Mouse (Mus musculus): Measurements from ENCODE around the gene Stmn1. TPM values are rescaled to one million over a fixed set of nuclear protein-coding genes. Genes with fewer than 3 reads are reported as not detected.
"Not testable (repeated sequence)": the region's sequence is repeated elsewhere in the genome, so short reads cannot be mapped to it uniquely, and the experiment has no call there.

Gene Stmn1
- polyA plus RNA-seq, 1 experiment from 2014 or later, result 1,993 TPM

DNA sequence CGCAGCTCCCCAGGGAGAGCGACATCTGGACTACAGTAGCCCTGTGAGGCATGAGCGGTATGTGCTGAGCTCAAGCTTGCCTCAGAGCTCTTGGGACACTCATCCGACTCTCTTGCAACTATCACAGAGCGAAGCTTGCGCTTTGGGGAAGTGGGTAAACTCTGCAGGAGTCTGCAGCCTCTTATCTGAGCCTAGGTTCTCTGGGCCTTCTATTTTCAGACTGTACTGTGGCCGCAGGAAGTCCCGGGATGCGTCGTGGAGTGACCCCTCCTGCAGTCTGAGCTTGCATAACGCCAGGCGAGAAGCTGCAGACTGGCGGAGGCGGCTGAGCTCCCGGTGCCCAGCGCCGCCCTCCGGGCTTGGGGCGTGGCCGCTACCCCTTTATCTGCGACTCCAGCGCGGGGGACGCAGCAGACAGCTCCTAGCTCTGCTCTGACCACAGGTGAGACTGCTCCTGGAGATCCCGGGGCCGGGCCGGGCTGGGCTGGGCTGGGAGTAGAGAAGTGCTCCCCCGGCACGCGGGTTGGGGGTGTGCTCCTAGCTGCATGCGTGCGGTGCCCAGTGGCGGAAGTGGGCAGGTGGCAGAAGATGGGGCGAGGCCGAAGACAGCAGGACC is 28.6 kb downstream of the Stmn1 start, which contains the start of gene Paqr7:
Gene Paqr7 (plus strand): TSS at position 103 of the 616 bp plus-strand sequence.
- H3K9me3 ChIP-seq (replicated peaks), result no peaks in the 10 kb centered on the region
- peak within 1 kb of the TSS; percentile 78 for H3K27ac ChIP-seq
- WGBS, result 3% methylated on average over 35 of the region's 35 CpGs
- H3K36me3 ChIP-seq, result no peaks in the 10 kb centered on the region
- H3K4me1 ChIP-seq, result peaks cover 24% of the 10 kb centered on the region
- peak; percentile 62 for DNase-seq (ENCODE audit: low spot score)
- peak within 1 kb of the TSS; percentile 72 for H3K4me3 ChIP-seq
- H3K27me3 ChIP-seq (ENCODE audit: low read depth, poor library complexity, severe bottlenecking), result peaks cover 20% of the 10 kb centered on the region

DNA sequence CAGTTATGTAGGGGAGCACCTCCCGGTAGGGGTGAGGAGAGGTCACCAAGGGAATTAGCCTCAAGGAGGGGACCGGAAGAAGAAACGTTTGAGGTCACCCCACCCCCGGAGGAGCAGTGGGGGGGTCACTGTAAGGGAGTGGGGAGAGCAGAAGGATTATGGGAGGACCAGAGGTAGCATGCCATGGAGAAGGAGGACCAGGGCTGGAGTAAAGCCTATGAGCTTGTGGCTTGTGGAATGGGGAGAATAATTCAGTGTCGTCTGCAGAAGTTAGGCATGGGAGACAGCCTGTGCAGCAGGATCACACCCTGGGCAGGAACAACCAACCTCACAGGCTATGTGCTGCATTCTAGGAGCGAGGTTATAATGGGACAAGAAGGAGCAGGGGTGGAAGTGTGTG is 29.1 kb downstream of the Stmn1 start:
- H3K9me3 ChIP-seq (replicated peaks), result no peaks in the 10 kb centered on the region
- H3K4me3 ChIP-seq, result peak overlapping the region; percentile 72
- peaks cover 24% of the 10 kb centered on the region for H3K4me1 ChIP-seq
- peaks cover 20% of the 10 kb centered on the region for H3K27me3 ChIP-seq (ENCODE audit: low read depth, poor library complexity, severe bottlenecking)
- no peak for DNase-seq (ENCODE audit: low spot score)
- no peaks in the 10 kb centered on the region for H3K36me3 ChIP-seq
- 16% methylated on average over 6 of the region's 6 CpGs for WGBS
- peak overlapping the region; percentile 78 for H3K27ac ChIP-seq

DNA sequence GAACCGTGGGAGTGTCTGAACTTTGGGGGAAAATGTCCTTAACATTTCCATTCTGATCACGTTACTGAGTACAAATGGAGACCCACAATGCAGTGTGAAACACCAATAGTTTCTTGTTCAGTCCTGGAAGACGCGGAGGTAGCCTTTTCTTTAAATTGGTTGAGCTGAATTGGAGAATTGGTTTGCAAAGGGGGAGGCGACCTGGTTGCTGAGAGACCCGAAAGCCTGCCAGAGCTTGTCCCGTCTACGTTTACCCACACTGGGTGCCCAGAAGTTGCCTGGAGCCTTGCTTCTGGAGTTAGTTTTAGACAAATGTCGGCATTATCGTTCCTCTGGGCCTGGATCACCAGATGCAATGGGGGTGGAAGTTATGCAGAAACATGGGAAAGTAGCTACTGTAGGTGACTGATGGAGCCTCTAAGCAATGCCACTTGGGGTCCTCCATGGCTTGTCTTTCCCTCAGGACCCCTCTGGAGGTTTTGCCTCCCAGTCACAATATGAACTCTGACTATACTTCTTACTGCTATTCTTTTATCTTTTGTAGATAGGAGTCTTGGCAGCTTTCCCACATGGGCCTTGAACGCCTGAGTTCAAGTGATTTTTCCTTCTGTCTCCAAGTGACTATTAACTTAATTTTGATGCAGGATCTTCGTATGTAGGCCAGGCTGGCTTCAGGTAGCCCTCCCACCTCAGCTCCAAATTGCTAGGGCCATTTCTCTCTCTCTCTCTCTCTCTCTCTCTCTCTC is 30.0 kb downstream of the Stmn1 start:
- WGBS, result 84% methylated on average over 12 of the region's 12 CpGs
- Histone ChIP-seq H3K9me3 (replicated peaks) (no peaks in the 10 kb centered on the region), H3K36me3 (no peaks in the 10 kb centered on the region), H3K4me1 (peaks cover 24% of the 10 kb centered on the region), H3K4me3 (no peak overlapping the region), H3K27ac (no peak overlapping the region), H3K27me3 (ENCODE audit: low read depth, poor library complexity, severe bottlenecking) (peaks cover 20% of the 10 kb centered on the region)
- no peak for DNase-seq (ENCODE audit: low spot score)

DNA sequence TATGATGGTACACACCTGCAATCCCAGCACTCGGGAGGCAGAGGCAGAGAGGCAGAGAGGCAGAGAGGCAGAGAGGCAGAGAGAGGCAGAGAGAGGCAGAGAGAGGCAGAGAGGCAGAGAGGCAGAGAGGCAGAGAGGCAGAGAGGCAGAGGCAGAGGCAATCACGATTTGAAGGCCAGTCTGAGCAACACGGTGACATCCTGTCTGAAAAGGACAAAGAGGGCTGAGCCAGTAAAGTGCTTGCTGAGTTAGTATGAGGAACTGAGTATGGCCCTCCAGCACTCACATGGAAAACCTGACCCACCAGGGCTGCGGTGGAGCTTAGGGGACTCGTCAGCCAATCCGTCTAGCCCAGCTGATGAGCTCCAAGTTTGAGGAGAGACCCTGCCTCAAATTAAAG is 30.9 kb downstream of the Stmn1 start:
- peaks cover 24% of the 10 kb centered on the region for H3K4me1 ChIP-seq
- H3K36me3 ChIP-seq; DNase-seq (ENCODE audit: low spot score); H3K27ac ChIP-seq; H3K9me3 ChIP-seq (replicated peaks); H3K4me3 ChIP-seq: not testable (repeated sequence)
- 89% methylated on average over 6 of the region's 6 CpGs for WGBS
- H3K27me3 ChIP-seq (ENCODE audit: low read depth, poor library complexity, severe bottlenecking), result peaks cover 20% of the 10 kb centered on the region

DNA sequence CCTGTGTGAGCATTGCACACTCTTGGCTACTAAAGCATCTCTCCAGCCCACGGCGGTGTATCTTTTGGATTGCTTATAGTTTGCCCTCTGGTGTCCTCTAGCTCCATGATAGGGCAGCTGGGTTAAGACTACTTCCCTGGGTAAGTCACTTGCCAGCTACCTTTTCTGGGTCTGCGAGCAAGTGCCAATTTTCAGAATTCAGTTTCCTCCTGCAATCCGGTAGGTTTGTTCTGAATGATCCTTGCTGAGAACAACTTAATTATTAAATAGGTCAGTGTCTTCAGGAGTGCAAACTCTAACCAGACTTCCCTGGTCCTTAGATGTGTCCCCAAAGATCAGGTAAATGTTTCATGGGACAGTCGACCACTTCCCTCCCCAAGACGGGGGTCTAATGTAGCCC is 33.0 kb downstream of the Stmn1 start:
- WGBS, result 95% methylated on average over 6 of the region's 6 CpGs
- H3K36me3 ChIP-seq, result no peaks in the 10 kb centered on the region
- H3K4me3 ChIP-seq, result no peak overlapping the region
- no peaks in the 10 kb centered on the region for H3K9me3 ChIP-seq (replicated peaks)
- H3K4me1 ChIP-seq, result peaks cover 14% of the 10 kb centered on the region
- DNase-seq (ENCODE audit: low spot score), result no peak
- peaks cover 20% of the 10 kb centered on the region for H3K27me3 ChIP-seq (ENCODE audit: low read depth, poor library complexity, severe bottlenecking)
- no peak overlapping the region for H3K27ac ChIP-seq

DNA sequence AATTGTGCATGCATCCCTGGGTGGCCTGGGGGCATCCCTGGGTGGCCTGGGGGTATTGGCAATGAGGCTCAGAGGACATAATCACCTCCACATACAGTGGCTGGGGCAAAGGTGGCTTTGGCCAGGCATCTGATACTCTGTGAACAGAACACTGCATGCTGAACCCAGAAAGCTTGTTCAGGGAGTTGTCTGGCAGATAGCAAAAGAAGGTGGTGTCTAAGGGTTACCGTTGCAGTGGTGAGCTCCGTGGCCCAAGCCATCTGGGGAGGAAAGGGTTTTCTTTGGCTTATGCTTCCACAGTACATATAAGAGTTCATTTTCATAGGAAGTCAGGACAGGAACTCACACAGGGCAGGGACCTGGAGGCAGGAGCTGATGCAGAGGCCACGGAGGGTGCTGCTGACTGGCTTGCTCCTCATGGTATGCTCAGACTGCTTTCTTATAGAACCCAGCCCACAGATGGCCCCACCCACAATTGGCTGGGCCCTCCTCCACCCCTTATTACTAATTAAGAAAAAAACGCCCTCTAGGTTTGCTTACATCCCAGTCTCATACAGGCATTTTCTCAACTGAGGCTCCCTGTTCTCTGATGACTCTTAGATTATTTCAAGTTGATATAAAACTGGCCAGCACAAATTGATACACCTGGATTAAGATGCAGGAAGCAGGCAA is 35.7 kb downstream of the Stmn1 start:
- Histone ChIP-seq H3K4me3 (no peak overlapping the region), H3K9me3 (replicated peaks) (no peaks in the 10 kb centered on the region), H3K36me3 (no peaks in the 10 kb centered on the region), H3K4me1 (no peaks in the 10 kb centered on the region), H3K27ac (no peak overlapping the region), H3K27me3 (ENCODE audit: low read depth, poor library complexity, severe bottlenecking) (no peaks in the 10 kb centered on the region)
- no peak for DNase-seq (ENCODE audit: low spot score)
- WGBS, result 79% methylated on average over 4 of the region's 4 CpGs

DNA sequence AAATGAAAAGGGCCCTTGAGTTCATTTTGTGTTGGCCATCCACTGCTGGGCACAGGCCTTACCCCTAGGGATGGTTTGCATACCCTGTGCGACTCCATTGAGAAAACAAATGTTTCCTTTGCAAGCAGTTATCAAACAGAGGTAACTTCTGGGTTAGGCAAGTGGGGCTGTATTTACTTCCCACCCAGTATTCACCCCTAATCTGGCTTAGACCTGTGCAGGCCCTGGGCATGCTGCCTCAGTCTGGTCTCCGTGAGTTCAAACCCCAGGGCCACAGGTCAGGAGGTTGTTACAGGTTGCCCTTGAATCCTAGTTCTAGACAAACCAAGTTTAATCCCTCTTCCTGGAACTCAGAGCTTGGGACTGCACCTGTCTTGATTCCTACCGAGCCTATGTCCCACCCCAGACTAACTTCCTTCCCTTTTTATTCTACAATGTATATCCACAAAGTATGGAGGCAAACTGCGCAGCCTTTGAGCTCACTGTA is 37.2 kb downstream of the Stmn1 start:
- Histone ChIP-seq H3K4me1 (no peaks in the 10 kb centered on the region), H3K36me3 (no peaks in the 10 kb centered on the region), H3K9me3 (replicated peaks) (no peaks in the 10 kb centered on the region), H3K27me3 (ENCODE audit: low read depth, poor library complexity, severe bottlenecking) (no peaks in the 10 kb centered on the region), H3K4me3 (no peak overlapping the region), H3K27ac (no peak overlapping the region)
- no peak for DNase-seq (ENCODE audit: low spot score)
- WGBS, result 92% methylated on average over 4 of the region's 4 CpGs

DNA sequence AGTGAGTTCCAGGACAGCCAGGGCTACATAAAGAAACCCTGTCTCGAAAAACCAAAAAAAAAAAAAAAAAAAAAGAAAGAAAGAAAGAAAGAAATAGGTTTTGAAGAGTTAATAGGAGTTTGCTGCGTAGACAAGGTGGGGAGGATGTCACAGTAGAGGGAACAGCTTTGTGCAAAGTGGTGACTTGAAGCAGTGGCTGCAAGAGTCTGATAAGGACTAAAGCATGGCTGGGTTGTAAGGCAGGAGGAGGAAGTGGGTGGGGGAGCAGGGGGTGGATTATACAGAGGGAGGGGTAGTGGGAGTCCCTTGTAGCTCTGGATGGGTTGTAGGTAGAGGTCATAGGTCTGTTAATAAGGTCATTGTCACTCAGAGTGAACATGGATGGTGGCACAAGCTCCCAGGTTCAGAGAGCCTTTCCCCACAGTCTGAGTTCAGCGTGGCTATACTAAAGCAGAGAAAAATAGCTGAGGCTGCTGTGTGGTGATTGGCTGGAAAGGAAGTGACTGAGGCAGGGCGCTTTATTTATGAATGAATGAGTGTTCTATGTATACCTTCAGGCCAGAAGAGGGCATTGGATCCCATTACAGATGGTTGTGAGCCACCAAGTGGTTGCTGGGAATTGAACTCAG is 38.0 kb downstream of the Stmn1 start:
- H3K4me1 ChIP-seq, result 0 out of 2 replicates have a peak, but pooled peaks cover 3% of the 10 kb centered on the region
- H3K9me3 ChIP-seq (replicated peaks), result no peaks in the 10 kb centered on the region
- DNase-seq (ENCODE audit: low spot score), result no peak
- no peaks in the 10 kb centered on the region for H3K36me3 ChIP-seq
- H3K27ac ChIP-seq, result no peak overlapping the region
- WGBS, result 86% methylated on average over 3 of the region's 4 CpGs
- H3K27me3 ChIP-seq (ENCODE audit: low read depth, poor library complexity, severe bottlenecking), result no peaks in the 10 kb centered on the region
- H3K4me3 ChIP-seq, result no peak overlapping the region

DNA sequence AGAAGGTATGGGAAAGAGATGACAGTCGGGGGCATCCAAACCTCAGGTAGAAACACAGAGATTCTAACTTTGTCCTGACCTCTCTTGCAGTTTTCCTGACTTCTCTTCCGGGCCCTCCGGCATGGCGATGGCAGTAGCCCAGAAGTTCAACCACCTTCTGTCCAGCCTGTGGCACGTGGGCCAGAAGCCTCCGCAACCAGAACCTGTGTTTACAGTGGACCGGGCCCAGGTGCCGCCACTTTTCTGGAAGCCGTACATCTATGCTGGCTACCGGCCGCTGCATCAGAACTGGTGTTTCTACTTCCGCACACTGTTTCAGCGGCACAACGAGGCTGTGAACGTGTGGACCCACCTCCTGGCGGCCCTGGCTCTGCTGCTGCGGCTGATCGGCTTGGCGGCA is 38.6 kb downstream of the Stmn1 start:
- H3K4me3 ChIP-seq, result no peak overlapping the region
- no peak for DNase-seq (ENCODE audit: low spot score)
- H3K27me3 ChIP-seq (ENCODE audit: low read depth, poor library complexity, severe bottlenecking), result no peaks in the 10 kb centered on the region
- WGBS, result 88% methylated on average over 19 of the region's 19 CpGs
- H3K4me1 ChIP-seq, result peaks cover 10% of the 10 kb centered on the region
- H3K36me3 ChIP-seq, result no peaks in the 10 kb centered on the region
- H3K27ac ChIP-seq, result no peak overlapping the region
- H3K9me3 ChIP-seq (replicated peaks), result no peaks in the 10 kb centered on the region

DNA sequence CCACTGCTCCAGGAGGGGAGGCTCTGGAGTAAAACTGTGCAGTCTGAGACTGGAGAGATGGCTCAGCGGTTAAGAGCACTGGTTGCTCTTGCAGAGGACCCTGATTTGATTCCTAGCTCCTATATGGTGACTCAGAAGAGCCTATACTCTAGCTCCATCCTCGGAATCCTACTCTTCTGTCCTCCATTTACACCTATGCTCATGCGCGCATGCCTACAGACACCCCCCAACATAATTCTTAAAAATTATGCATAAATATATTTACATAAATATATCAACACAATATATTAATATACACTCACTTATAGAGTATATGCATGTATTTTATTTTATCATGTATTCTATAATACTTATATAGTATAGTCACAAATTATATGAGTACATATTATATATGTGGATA is 42.3 kb downstream of the Stmn1 start:
- Histone ChIP-seq H3K27ac (no peak overlapping the region), H3K27me3 (ENCODE audit: low read depth, poor library complexity, severe bottlenecking) (no peaks in the 10 kb centered on the region), H3K4me1 (peaks cover 22% of the 10 kb centered on the region), H3K36me3 (peaks cover 11% of the 10 kb centered on the region), H3K4me3 (peak overlapping the region; percentile 76; the same call in 1 of the 2 replicates), H3K9me3 (replicated peaks) (no peaks in the 10 kb centered on the region)
- no peak for DNase-seq (ENCODE audit: low spot score)
- WGBS, result 76% methylated on average over 4 of the region's 4 CpGs

DNA sequence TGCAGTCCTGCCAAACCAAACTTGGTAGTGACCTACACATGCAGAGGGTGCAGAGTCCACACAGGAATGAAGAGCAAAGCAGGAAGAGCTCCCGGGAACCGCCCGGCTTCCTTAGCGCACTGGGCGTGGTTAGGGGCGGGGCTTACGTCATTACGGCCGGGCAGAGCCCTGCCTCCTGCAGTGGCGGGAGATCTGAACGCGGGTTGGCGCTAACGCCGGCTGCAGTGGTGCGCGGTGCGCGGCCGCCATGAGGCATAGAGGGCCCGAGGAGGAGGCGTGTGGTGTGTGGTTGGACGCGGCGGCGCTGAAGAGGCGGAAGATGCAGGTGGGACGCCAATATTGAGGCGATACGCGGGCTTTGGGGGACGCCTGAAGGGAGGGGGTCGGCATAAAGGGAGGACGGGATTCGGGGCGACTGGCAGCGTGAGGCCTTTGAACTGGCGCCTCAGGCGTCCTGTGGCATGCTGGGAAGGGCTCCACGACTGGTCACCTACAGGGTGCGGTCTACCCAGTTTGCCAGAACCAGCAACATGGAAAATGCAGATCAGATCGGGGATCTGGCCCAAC is 42.8 kb downstream of the Stmn1 start, which contains the start of gene Aunip:
Gene Aunip (plus strand): TSS at position 155 of the 567 bp plus-strand sequence.
- Histone ChIP-seq H3K4me3 (peak within 1 kb of the TSS; percentile 76), H3K36me3 (peaks cover 11% of the 10 kb centered on the region), H3K27ac (peak within 1 kb of the TSS; percentile 94), H3K27me3 (ENCODE audit: low read depth, poor library complexity, severe bottlenecking) (no peaks in the 10 kb centered on the region), H3K9me3 (replicated peaks) (no peaks in the 10 kb centered on the region), H3K4me1 (peaks cover 22% of the 10 kb centered on the region)
- peak; percentile 95 for DNase-seq (ENCODE audit: low spot score)
- under 1% methylated on average over 42 of the region's 42 CpGs for WGBS

DNA sequence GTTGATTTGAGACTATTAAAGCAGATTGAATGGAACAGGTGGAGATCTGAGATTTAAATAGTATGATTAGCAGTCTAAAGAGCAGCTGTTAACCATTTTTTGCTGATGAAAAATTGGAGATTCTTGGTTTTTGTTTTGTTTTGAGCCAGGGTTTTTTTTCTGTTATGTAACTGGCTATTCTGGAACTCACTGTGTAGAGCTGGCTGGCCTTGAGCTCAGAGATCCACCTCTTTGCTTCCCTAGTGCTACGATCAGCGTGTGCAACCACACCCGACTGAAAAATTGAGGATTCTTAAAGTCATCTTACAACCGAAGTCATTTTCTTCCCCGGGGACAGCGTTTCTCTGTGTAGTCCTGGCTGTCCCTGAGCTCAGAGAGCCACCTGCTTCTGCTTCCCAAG is 43.6 kb downstream of the Stmn1 start:
- 84% methylated on average over 6 of the region's 6 CpGs for WGBS

More for the DNA sequence above, 43.6 kb downstream of the Stmn1 start:
- DNase-seq (ENCODE audit: low spot score), result no peak
- Histone ChIP-seq H3K36me3 (peaks cover 12% of the 10 kb centered on the region), H3K27ac (peak overlapping the region; percentile 94), H3K9me3 (replicated peaks) (no peaks in the 10 kb centered on the region), H3K4me3 (peak overlapping the region; percentile 76), H3K4me1 (peaks cover 22% of the 10 kb centered on the region), H3K27me3 (ENCODE audit: low read depth, poor library complexity, severe bottlenecking) (no peaks in the 10 kb centered on the region)
